Mouse (Mus musculus): Measurements from ENCODE around the gene Espl1. TPM values are rescaled to one million over a fixed set of nuclear protein-coding genes. Genes with fewer than 3 reads are reported as not detected.
"Not testable (repeated sequence)": the region's sequence is repeated elsewhere in the genome, so short reads cannot be mapped to it uniquely, and the experiment has no call there.

Gene Espl1
- polyA plus RNA-seq, 1 experiment: 8.9 TPM

- H3K4me1 ChIP-seq (ENCODE audit: control insufficient read depth, insufficient read depth, insufficient read length): peaks cover 8% of the 10 kb centered on the region; the same call in 1 of the 2 replicates
- DNase-seq (ENCODE audit: low read depth in 1 of 2, low spot score in 2 of 2): no peak
- H3K4me3 ChIP-seq (ENCODE audit: extremely low read depth, insufficient read depth, insufficient read length): no peak overlapping the region
- TF ChIP-seq POLR2A (IDR thresholded peaks at IDR 0.05; ENCODE audit: low read depth, low read length): no peak
- H3K27ac ChIP-seq (ENCODE audit: insufficient read depth, low read length): no peak overlapping the region
- H3K27me3 ChIP-seq (ENCODE audit: control insufficient read depth, insufficient read depth, low read length): no peaks in the 10 kb centered on the region
- H3K36me3 ChIP-seq (ENCODE audit: control insufficient read depth, insufficient read depth, low read length): peaks cover 30% of the 10 kb centered on the region
- WGBS: 93% methylated on average over 8 of the region's 8 CpGs
Measured at GRCm38 (mm10) chr15:102335254-102335653, 39.2 kb downstream of the Espl1 start.

GRCm38 (mm10) chr15:102335925-102336324, 39.9 kb downstream of the Espl1 start:
- DNase-seq (ENCODE audit: low read depth in 1 of 2, low spot score in 2 of 2); H3K27ac ChIP-seq (ENCODE audit: insufficient read depth, low read length); H3K27me3 ChIP-seq (ENCODE audit: control insufficient read depth, insufficient read depth, low read length); H3K4me1 ChIP-seq (ENCODE audit: control insufficient read depth, insufficient read depth, insufficient read length); H3K4me3 ChIP-seq (ENCODE audit: extremely low read depth, insufficient read depth, insufficient read length): not testable (repeated sequence)
- peaks cover 32% of the 10 kb centered on the region for H3K36me3 ChIP-seq (ENCODE audit: control insufficient read depth, insufficient read depth, low read length)
- WGBS: 91% methylated on average over 5 of the region's 5 CpGs

GRCm38 (mm10) chr15:102336946-102337345, 40.9 kb downstream of the Espl1 start:
- no peak overlapping the region for H3K4me3 ChIP-seq (ENCODE audit: extremely low read depth, insufficient read depth, insufficient read length)
- TF ChIP-seq POLR2A (IDR thresholded peaks at IDR 0.05; ENCODE audit: low read depth, low read length): no peak
- no peak for TF ChIP-seq CTCF (IDR thresholded peaks at IDR 0.05; ENCODE audit: extremely low read depth, insufficient read depth, insufficient read length, insufficient replicate concordance)
- peaks cover 7% of the 10 kb centered on the region; the same call in 1 of the 2 replicates for H3K4me1 ChIP-seq (ENCODE audit: control insufficient read depth, insufficient read depth, insufficient read length)
- DNase-seq (ENCODE audit: low read depth in 1 of 2, low spot score in 2 of 2): no peak
- WGBS: 88% methylated on average over 4 of the region's 4 CpGs
- peaks cover 32% of the 10 kb centered on the region for H3K36me3 ChIP-seq (ENCODE audit: control insufficient read depth, insufficient read depth, low read length)
- H3K27me3 ChIP-seq (ENCODE audit: control insufficient read depth, insufficient read depth, low read length): no peaks in the 10 kb centered on the region
- no peak overlapping the region for H3K27ac ChIP-seq (ENCODE audit: insufficient read depth, low read length)

- no peak for DNase-seq (ENCODE audit: low read depth in 1 of 2, low spot score in 2 of 2)
- 94% methylated on average over 5 of the region's 5 CpGs for WGBS
- Histone ChIP-seq H3K36me3 (ENCODE audit: control insufficient read depth, insufficient read depth, low read length) (peaks cover 32% of the 10 kb centered on the region), H3K4me1 (ENCODE audit: control insufficient read depth, insufficient read depth, insufficient read length) (no peaks in the 10 kb centered on the region), H3K27ac (ENCODE audit: insufficient read depth, low read length) (no peak overlapping the region), H3K4me3 (ENCODE audit: extremely low read depth, insufficient read depth, insufficient read length) (no peak overlapping the region), H3K27me3 (ENCODE audit: control insufficient read depth, insufficient read depth, low read length) (no peaks in the 10 kb centered on the region)
- TF ChIP-seq POLR2A (IDR thresholded peaks at IDR 0.05; ENCODE audit: low read depth, low read length): no peak
- no peak for TF ChIP-seq CTCF (IDR thresholded peaks at IDR 0.05; ENCODE audit: extremely low read depth, insufficient read depth, insufficient read length, insufficient replicate concordance)
Measured at GRCm38 (mm10) chr15:102339612-102340011, 43.5 kb downstream of the Espl1 start.

- DNase-seq (ENCODE audit: low read depth in 1 of 2, low spot score in 2 of 2): peak; percentile 23 to 36
- WGBS: 15% methylated on average over 1 of the region's 1 CpGs
Measured at GRCm38 (mm10) chr15:102341580-102341979, 45.5 kb downstream of the Espl1 start.

GRCm38 (mm10) chr15:102344490-102344889, 48.4 kb downstream of the Espl1 start:
- no peak for DNase-seq (ENCODE audit: low read depth in 1 of 2, low spot score in 2 of 2)
- Histone ChIP-seq H3K4me3 (ENCODE audit: extremely low read depth, insufficient read depth, insufficient read length) (no peak overlapping the region), H3K36me3 (ENCODE audit: control insufficient read depth, insufficient read depth, low read length) (peaks cover 16% of the 10 kb centered on the region), H3K27me3 (ENCODE audit: control insufficient read depth, insufficient read depth, low read length) (no peaks in the 10 kb centered on the region), H3K4me1 (ENCODE audit: control insufficient read depth, insufficient read depth, insufficient read length) (no peaks in the 10 kb centered on the region), H3K27ac (ENCODE audit: insufficient read depth, low read length) (no peak overlapping the region)
- 90% methylated on average over 3 of the region's 3 CpGs for WGBS
- TF ChIP-seq CTCF (IDR thresholded peaks at IDR 0.05; ENCODE audit: extremely low read depth, insufficient read depth, insufficient read length, insufficient replicate concordance): no peak
- TF ChIP-seq POLR2A (IDR thresholded peaks at IDR 0.05; ENCODE audit: low read depth, low read length): no peak

More at GRCm38 (mm10) chr15:102341580-102341979, 45.5 kb downstream of the Espl1 start:
- Histone ChIP-seq H3K4me3 (ENCODE audit: extremely low read depth, insufficient read depth, insufficient read length) (no peak overlapping the region), H3K27me3 (ENCODE audit: control insufficient read depth, insufficient read depth, low read length) (no peaks in the 10 kb centered on the region), H3K27ac (ENCODE audit: insufficient read depth, low read length) (no peak overlapping the region), H3K36me3 (ENCODE audit: control insufficient read depth, insufficient read depth, low read length) (peaks cover 36% of the 10 kb centered on the region), H3K4me1 (ENCODE audit: control insufficient read depth, insufficient read depth, insufficient read length) (no peaks in the 10 kb centered on the region)
- TF ChIP-seq POLR2A (IDR thresholded peaks at IDR 0.05; ENCODE audit: low read depth, low read length) (no peak), CTCF (IDR thresholded peaks at IDR 0.05; ENCODE audit: extremely low read depth, insufficient read depth, insufficient read length, insufficient replicate concordance) (peak; percentile 45; the same call in 1 of the 2 replicates)

GRCm38 (mm10) chr15:102346444-102346843, 50.4 kb downstream of the Espl1 start:
- WGBS: 96% methylated on average over 4 of the region's 4 CpGs
- DNase-seq (ENCODE audit: low read depth in 1 of 2, low spot score in 2 of 2): no peak

More at GRCm38 (mm10) chr15:102346444-102346843, 50.4 kb downstream of the Espl1 start:
- H3K4me3 ChIP-seq (ENCODE audit: extremely low read depth, insufficient read depth, insufficient read length): no peak overlapping the region
- H3K27me3 ChIP-seq (ENCODE audit: control insufficient read depth, insufficient read depth, low read length): no peaks in the 10 kb centered on the region
- no peak for TF ChIP-seq POLR2A (IDR thresholded peaks at IDR 0.05; ENCODE audit: low read depth, low read length)
- no peak overlapping the region for H3K27ac ChIP-seq (ENCODE audit: insufficient read depth, low read length)
- H3K36me3 ChIP-seq (ENCODE audit: control insufficient read depth, insufficient read depth, low read length): peaks cover 10% of the 10 kb centered on the region
- peaks cover 4% of the 10 kb centered on the region; the same call in 1 of the 2 replicates for H3K4me1 ChIP-seq (ENCODE audit: control insufficient read depth, insufficient read depth, insufficient read length)
